Mouse (Mus musculus) hindbrain, embryonic 14.5 days (tissue): ENCODE measurements around the gene Ccr6. TPM values are rescaled to one million over a fixed set of nuclear protein-coding genes. Genes with fewer than 3 reads are reported as not detected.

Experiments
- ATAC-seq: fragments of 200-750 bp; cut with Nextera tagmentation; 2 replicates; pipeline ENCODE4 v1.8.0; 2017; ENCODE audit warnings: moderate number of reproducible peaks, mild to moderate bottlenecking, moderate TSS enrichment, moderate library complexity; ENCODE audit not compliant: low FRiP score
- DNase-seq: peaks from one replicate; pipeline ENCODE4 v3.0.0-alpha.2; 2015; ENCODE audit warnings: low spot score
- H3K27ac ChIP-seq: fragments of 300-500 bp; sonication (generic); 2 replicates; pipeline ENCODE4 v1.5.1; 2014; ENCODE audit warnings: mild to moderate bottlenecking, moderate library complexity
- H3K27me3 ChIP-seq: fragments of 300-500 bp; sonication (generic); 2 replicates; pipeline ENCODE4 v1.6.1; 2014; ENCODE audit warnings: mild to moderate bottlenecking, low read length, mixed read lengths; ENCODE audit not compliant: control insufficient read depth, insufficient read depth
- H3K36me3 ChIP-seq: fragments of 300-500 bp; sonication (generic); replicated peaks from 2 replicates; pipeline ENCODE4 v1.6.1; 2014; ENCODE audit not compliant: control insufficient read depth, insufficient read depth
- H3K4me1 ChIP-seq: fragments of 300-500 bp; sonication (generic); replicated peaks from 2 replicates; pipeline ENCODE4 v1.6.1; 2014; ENCODE audit warnings: antibody characterized with exemption, low read length, mixed read lengths; ENCODE audit not compliant: control insufficient read depth, insufficient read depth
- H3K4me2 ChIP-seq: fragments of 300-500 bp; sonication (generic); replicated peaks from 2 replicates; pipeline ENCODE4 v1.6.1; 2014; ENCODE audit warnings: mild to moderate bottlenecking, moderate library complexity
- H3K4me3 ChIP-seq: fragments of 300-500 bp; sonication (generic); replicated peaks from 2 replicates; pipeline ENCODE4 v1.5.1; 2014; ENCODE audit warnings: mild to moderate bottlenecking, low read length
- H3K9ac ChIP-seq: fragments of 300-500 bp; sonication (generic); 2 replicates; pipeline ENCODE4 v1.6.1; 2014
- H3K9me3 ChIP-seq: fragments of 300-500 bp; sonication (generic); 2 replicates; pipeline ENCODE4 v1.6.1; 2016; ENCODE audit warnings: low read length; ENCODE audit not compliant: control insufficient read depth
- WGBS: fragments of 180-500 bp; shearing (Covaris S2); extraction: QIAGEN DNeasy Blood & Tissue Kit; methylation state at CpG from one replicate; pipeline ENCODE4 v1.1.7; 2014; 5-methylcytosine and 5-hydroxymethylcytosine counted together
- polyA plus RNA-seq: library from polyadenylated mRNA; unstranded; fragments of >200 nt; fragmentation: Nextera tagmentation; extraction: Ambion mirVana; gene quantifications from 2 replicates; pipeline ENCODE4 v1.2.1, GENCODE M21; 2014

The Ccr6 gene
- polyA plus RNA-seq, 1 experiment from 2014 or later = not detected

DNA sequence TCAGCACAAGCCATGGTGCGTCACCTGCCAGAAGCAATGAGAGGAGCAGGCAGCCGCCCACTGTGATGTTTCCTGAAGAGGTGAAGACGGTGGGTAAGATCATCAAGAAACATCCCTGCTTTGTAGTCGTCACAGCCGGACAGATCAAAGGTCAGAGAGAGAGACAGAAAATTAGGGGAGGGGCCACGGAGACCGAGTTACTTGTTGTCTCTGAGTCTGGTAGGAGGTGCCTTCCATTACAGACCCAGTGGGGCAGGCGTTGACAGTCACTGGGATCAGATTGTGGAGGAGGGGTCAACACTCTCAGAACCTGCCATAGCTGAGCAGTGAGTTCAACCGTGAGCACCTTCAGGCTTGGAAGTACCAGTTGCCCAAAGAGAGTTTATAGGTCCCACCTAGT, 7.2 kb upstream of the Ccr6 start:
- H3K9ac ChIP-seq = no peak overlapping the region
- H3K4me3 ChIP-seq = no peak overlapping the region
- no peaks in the 10 kb centered on the region for H3K9me3 ChIP-seq
- H3K27me3 ChIP-seq = no peaks in the 10 kb centered on the region
- 40% methylated on average over 9 of the region's 9 CpGs for WGBS
- no peaks in the 10 kb centered on the region for H3K36me3 ChIP-seq
- H3K4me2 ChIP-seq = no peak overlapping the region
- H3K27ac ChIP-seq = no peak overlapping the region
- no peaks in the 10 kb centered on the region for H3K4me1 ChIP-seq
- no peak for ATAC-seq
- DNase-seq = no peak

DNA sequence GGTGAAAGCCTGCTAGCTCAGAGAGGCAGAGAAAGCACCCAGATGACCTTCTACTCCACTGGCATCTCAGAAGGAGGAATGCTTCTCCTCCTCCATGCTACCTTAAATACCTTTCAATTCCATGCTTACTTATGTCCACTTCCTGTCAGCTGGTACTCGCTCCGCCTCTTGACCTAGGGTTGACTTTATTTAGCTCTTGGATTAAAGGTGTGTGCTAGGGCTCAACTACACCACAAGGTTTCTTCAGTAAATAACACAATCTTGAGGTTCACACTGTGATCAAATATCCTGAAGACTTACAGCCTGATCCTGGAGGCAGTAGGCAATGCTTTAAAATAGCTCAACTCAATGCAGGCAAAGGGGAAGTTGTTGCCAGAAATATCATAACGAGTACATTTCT, 6.2 kb upstream of the Ccr6 start:
- ATAC-seq = no peak
- no peak for DNase-seq
- Histone ChIP-seq H3K9ac (no peak overlapping the region), H3K27me3 (no peaks in the 10 kb centered on the region), H3K4me2 (no peak overlapping the region), H3K36me3 (no peaks in the 10 kb centered on the region), H3K9me3 (no peaks in the 10 kb centered on the region), H3K4me3 (no peak overlapping the region), H3K4me1 (no peaks in the 10 kb centered on the region), H3K27ac (no peak overlapping the region)
- WGBS = 94% methylated on average over 3 of the region's 3 CpGs

GRCm38 (mm10) chr17:8232089-8232488, 3.8 kb upstream of the Ccr6 start:
- DNase-seq (no peak), ATAC-seq (no peak)
- H3K4me1 ChIP-seq = no peaks in the 10 kb centered on the region
- H3K9me3 ChIP-seq = no peaks in the 10 kb centered on the region
- H3K4me3 ChIP-seq = no peak overlapping the region
- WGBS = 71% methylated on average over 5 of the region's 5 CpGs
- H3K9ac ChIP-seq = no peak overlapping the region
- H3K27me3 ChIP-seq = no peaks in the 10 kb centered on the region
- H3K36me3 ChIP-seq = no peaks in the 10 kb centered on the region
- H3K27ac ChIP-seq = no peak overlapping the region
- no peak overlapping the region for H3K4me2 ChIP-seq

- H3K9ac ChIP-seq = no peak overlapping the region
- no peak overlapping the region for H3K4me3 ChIP-seq
- H3K4me1 ChIP-seq = no peaks in the 10 kb centered on the region
- no peaks in the 10 kb centered on the region for H3K27me3 ChIP-seq
- ATAC-seq (no peak), DNase-seq (no peak)
- no peaks in the 10 kb centered on the region for H3K9me3 ChIP-seq
- H3K36me3 ChIP-seq = no peaks in the 10 kb centered on the region
- 85% methylated on average over 15 of the region's 15 CpGs for WGBS
- no peak overlapping the region for H3K27ac ChIP-seq
- no peak overlapping the region for H3K4me2 ChIP-seq
Measured at GRCm38 (mm10) chr17:8233618-8234214, 2.1 kb upstream of the Ccr6 start.

GRCm38 (mm10) chr17:8234537-8234936, 1.3 kb upstream of the Ccr6 start:
- H3K9me3 ChIP-seq = no peaks in the 10 kb centered on the region
- no peak overlapping the region for H3K9ac ChIP-seq
- no peaks in the 10 kb centered on the region for H3K27me3 ChIP-seq
- H3K4me1 ChIP-seq = no peaks in the 10 kb centered on the region
- DNase-seq (no peak), ATAC-seq (no peak)
- no peak overlapping the region for H3K27ac ChIP-seq
- no peak overlapping the region for H3K4me2 ChIP-seq
- no peaks in the 10 kb centered on the region for H3K36me3 ChIP-seq
- H3K4me3 ChIP-seq = no peak overlapping the region
- WGBS = 79% methylated on average over 4 of the region's 4 CpGs

GRCm38 (mm10) chr17:8238012-8238710, 2.3 kb downstream of the Ccr6 start:
- WGBS = 89% methylated on average over 15 of the region's 15 CpGs
- ATAC-seq = no peak
- no peaks in the 10 kb centered on the region for H3K4me1 ChIP-seq
- H3K27ac ChIP-seq = no peak overlapping the region
- H3K9me3 ChIP-seq = no peaks in the 10 kb centered on the region
- H3K4me2 ChIP-seq = no peak overlapping the region
- no peak for DNase-seq
- no peaks in the 10 kb centered on the region for H3K27me3 ChIP-seq
- H3K4me3 ChIP-seq = no peak overlapping the region
- H3K36me3 ChIP-seq = no peaks in the 10 kb centered on the region
- no peak overlapping the region for H3K9ac ChIP-seq

DNA sequence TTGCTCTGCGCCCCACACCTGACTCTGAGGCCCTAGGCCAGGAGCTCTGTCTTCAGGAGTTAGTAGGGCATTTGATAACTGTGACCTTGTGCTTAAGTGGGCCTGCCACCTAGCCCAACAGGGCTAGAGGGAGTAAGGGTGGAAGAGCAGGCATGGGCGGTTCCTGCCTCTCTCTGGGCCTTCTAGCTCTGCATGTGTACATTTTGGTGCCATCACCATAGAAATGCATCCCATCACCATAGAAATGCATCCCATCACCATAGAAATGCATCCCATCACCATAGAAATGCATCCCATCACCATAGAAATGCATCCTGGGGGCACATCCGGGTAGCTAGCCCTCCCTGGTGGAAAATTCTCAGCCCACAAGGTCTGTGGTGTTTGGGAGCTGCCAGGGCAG, 3.7 kb downstream of the Ccr6 start:
- DNase-seq (no peak), ATAC-seq (no peak)
- H3K4me3 ChIP-seq = no peak overlapping the region
- H3K9ac ChIP-seq = no peak overlapping the region
- no peak overlapping the region for H3K27ac ChIP-seq
- H3K27me3 ChIP-seq = no peaks in the 10 kb centered on the region
- no peaks in the 10 kb centered on the region for H3K4me1 ChIP-seq
- no peaks in the 10 kb centered on the region for H3K36me3 ChIP-seq
- H3K4me2 ChIP-seq = no peak overlapping the region
- WGBS = 68% methylated on average over 3 of the region's 3 CpGs
- no peaks in the 10 kb centered on the region for H3K9me3 ChIP-seq

- Histone ChIP-seq H3K4me3 (no peak overlapping the region), H3K4me2 (no peak overlapping the region), H3K9me3 (no peaks in the 10 kb centered on the region), H3K4me1 (no peaks in the 10 kb centered on the region), H3K27ac (no peak overlapping the region), H3K27me3 (no peaks in the 10 kb centered on the region), H3K36me3 (no peaks in the 10 kb centered on the region), H3K9ac (no peak overlapping the region)
- no peak for DNase-seq
- no peak for ATAC-seq
- WGBS = 77% methylated on average over 4 of the region's 4 CpGs
Measured at GRCm38 (mm10) chr17:8240517-8240916, 4.7 kb downstream of the Ccr6 start.

DNA sequence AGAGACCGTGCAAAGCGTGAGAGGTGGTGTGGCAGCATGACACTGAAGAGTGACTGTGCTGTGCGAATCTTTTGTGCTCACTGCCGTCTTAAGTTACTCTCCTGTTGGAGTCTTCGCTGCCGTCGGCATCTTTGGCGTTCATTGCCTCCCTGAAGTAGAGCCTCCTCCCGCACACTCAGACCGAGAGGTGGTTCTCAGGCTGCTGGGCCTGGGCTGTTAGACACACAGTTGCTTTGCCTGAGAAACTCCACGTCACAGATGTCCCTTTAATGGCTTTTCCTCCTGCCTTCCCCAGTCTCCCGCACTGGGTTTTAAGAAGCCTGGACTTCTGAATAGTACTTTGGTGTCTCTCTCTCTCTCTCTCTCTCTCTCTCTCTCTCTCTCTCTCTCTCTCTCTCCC, 5.8 kb downstream of the Ccr6 start:
- no peak for ATAC-seq
- Histone ChIP-seq H3K9ac (no peak overlapping the region), H3K27me3 (no peaks in the 10 kb centered on the region), H3K36me3 (no peaks in the 10 kb centered on the region), H3K4me1 (no peaks in the 10 kb centered on the region), H3K4me2 (no peak overlapping the region), H3K27ac (no peak overlapping the region), H3K4me3 (no peak overlapping the region), H3K9me3 (no peaks in the 10 kb centered on the region)
- DNase-seq = no peak
- WGBS = 72% methylated on average over 12 of the region's 12 CpGs

DNA sequence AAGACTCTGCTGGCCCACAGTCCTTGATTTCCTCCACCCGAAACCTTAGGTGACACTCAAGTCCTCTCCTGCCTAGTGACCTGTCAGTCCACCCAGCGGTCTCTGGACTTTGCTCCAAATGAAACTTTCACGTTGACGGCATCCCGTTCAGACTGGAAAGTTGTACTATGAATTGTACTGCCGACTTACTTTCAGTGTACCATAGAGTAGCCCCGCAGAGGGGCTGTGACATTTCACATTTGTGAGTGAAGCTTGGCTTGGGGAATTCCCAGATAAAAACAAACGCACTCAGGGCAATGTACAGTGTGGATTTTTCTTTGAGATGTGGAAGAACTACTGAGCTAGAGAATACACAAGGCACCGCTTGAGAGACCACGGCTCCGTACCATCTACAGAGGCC, 6.3 kb downstream of the Ccr6 start:
- ATAC-seq (no peak), DNase-seq (no peak)
- H3K27me3 ChIP-seq = no peaks in the 10 kb centered on the region
- H3K4me2 ChIP-seq = no peak overlapping the region
- H3K4me3 ChIP-seq = no peak overlapping the region
- no peak overlapping the region for H3K27ac ChIP-seq
- H3K9me3 ChIP-seq = no peaks in the 10 kb centered on the region
- no peaks in the 10 kb centered on the region for H3K4me1 ChIP-seq
- H3K36me3 ChIP-seq = no peaks in the 10 kb centered on the region
- H3K9ac ChIP-seq = no peak overlapping the region
- WGBS = 89% methylated on average over 11 of the region's 11 CpGs
